Mouse (Mus musculus): Measurements from ENCODE around the gene Mepce. TPM values are rescaled to one million over a fixed set of nuclear protein-coding genes. Genes with fewer than 3 reads are reported as not detected.

Mepce gene
- polyA plus RNA-seq, 1 experiment from 2014 or later, result 11.2 TPM

- no peak overlapping the region for H3K4me3 ChIP-seq (ENCODE audit: low read length)
- ATAC-seq (ENCODE audit: low FRiP score, low TSS enrichment), result no peak
- H3K27me3 ChIP-seq (ENCODE audit: insufficient read depth, low read length), result no peaks in the 10 kb centered on the region
- H3K4me2 ChIP-seq (replicated peaks; ENCODE audit: low read depth, low read length), result no peak overlapping the region
- no peaks in the 10 kb centered on the region for H3K36me3 ChIP-seq (ENCODE audit: insufficient read depth, low read length)
- H3K9ac ChIP-seq (replicated peaks; ENCODE audit: low read length), result no peak overlapping the region
- H3K4me1 ChIP-seq (ENCODE audit: insufficient read depth, low read length), result 0 out of 2 replicates have a peak, but pooled peaks cover 4% of the 10 kb centered on the region
- no peaks in the 10 kb centered on the region for H3K9me3 ChIP-seq (ENCODE audit: low read length)
- H3K27ac ChIP-seq (ENCODE audit: low read length), result no peak overlapping the region
Measured at GRCm38 (mm10) chr5:137791553-137791952, 4.1 kb upstream of the Mepce start.

- no peak overlapping the region for H3K9ac ChIP-seq (replicated peaks; ENCODE audit: low read length)
- 93% methylated on average over 2 of the region's 2 CpGs for WGBS
- H3K9me3 ChIP-seq (ENCODE audit: low read length), result no peaks in the 10 kb centered on the region
- H3K4me1 ChIP-seq (ENCODE audit: insufficient read depth, low read length), result peaks cover 16% of the 10 kb centered on the region
- no peak overlapping the region for H3K27ac ChIP-seq (ENCODE audit: low read length)
- no peak overlapping the region for H3K4me3 ChIP-seq (ENCODE audit: low read length)
- peaks cover 8% of the 10 kb centered on the region for H3K36me3 ChIP-seq (ENCODE audit: insufficient read depth, low read length)
- H3K27me3 ChIP-seq (ENCODE audit: insufficient read depth, low read length), result no peaks in the 10 kb centered on the region
- H3K4me2 ChIP-seq (replicated peaks; ENCODE audit: low read depth, low read length), result no peak overlapping the region
- ATAC-seq (ENCODE audit: low FRiP score, low TSS enrichment), result no peak
Measured at GRCm38 (mm10) chr5:137788946-137789531, 1.6 kb upstream of the Mepce start.

- 69% methylated on average over 24 of the region's 24 CpGs for WGBS
- Histone ChIP-seq H3K4me1 (ENCODE audit: insufficient read depth, low read length) (peaks cover 25% of the 10 kb centered on the region), H3K27me3 (ENCODE audit: insufficient read depth, low read length) (no peaks in the 10 kb centered on the region), H3K9me3 (ENCODE audit: low read length) (no peaks in the 10 kb centered on the region), H3K36me3 (ENCODE audit: insufficient read depth, low read length) (peaks cover 13% of the 10 kb centered on the region), H3K27ac (ENCODE audit: low read length) (no peak overlapping the region), H3K4me2 (replicated peaks; ENCODE audit: low read depth, low read length) (peak overlapping the region; percentile 66), H3K4me3 (ENCODE audit: low read length) (peak overlapping the region; percentile 59), H3K9ac (replicated peaks; ENCODE audit: low read length) (peak overlapping the region; percentile 33; the same call in 1 of the 2 replicates)
- ATAC-seq (ENCODE audit: low FRiP score, low TSS enrichment), result no peak
Measured at GRCm38 (mm10) chr5:137788171-137788570, 716 bp upstream of the Mepce start.

DNA sequence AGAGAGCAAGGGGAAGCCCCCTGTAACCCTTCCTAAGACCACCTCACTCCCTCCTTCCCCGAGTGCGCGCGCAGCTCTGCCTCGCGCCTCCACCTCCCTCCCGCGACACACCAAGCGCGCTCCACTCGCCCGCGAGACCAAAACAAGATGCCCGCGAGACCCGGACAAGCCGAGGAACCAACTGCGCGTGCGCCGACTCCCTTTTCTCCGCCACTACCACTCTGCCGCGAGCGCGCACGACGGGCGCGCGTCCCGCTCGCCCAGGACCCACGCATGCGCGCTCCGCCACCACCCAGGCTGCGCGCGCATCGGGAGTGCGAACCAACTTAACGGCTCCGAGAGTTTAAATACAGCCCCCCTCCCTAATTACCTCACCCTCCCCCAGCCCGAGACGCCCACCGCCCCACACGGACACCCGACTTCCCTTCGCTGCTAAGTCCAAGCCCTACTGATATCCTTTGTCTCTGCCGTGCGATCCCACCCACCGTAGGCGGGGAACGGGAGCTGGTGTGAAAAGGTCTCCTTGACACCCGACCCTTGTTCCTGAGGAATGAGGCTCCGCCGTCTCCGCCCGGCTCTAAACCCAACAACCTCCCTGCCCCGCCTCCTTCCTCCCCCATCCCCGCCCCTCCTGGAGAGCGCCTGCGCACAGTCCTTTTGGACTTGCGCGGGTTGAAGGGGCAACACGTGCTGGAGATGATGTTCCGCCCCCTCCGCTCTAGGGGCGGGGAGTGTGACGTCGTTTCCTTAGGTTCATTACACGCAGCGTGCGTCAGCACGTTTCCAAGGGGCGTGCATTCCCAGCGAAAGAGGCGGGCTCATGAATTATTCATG, 1.1 kb downstream of the Mepce start:
- Histone ChIP-seq H3K4me2 (replicated peaks; ENCODE audit: low read depth, low read length) (peak overlapping the region; percentile 66), H3K4me3 (ENCODE audit: low read length) (peak overlapping the region; percentile 90), H3K9me3 (ENCODE audit: low read length) (no peaks in the 10 kb centered on the region), H3K9ac (replicated peaks; ENCODE audit: low read length) (peak overlapping the region; percentile 98), H3K36me3 (ENCODE audit: insufficient read depth, low read length) (peaks cover 31% of the 10 kb centered on the region), H3K27ac (ENCODE audit: low read length) (peak overlapping the region; percentile 99), H3K27me3 (ENCODE audit: insufficient read depth, low read length) (no peaks in the 10 kb centered on the region), H3K4me1 (ENCODE audit: insufficient read depth, low read length) (peaks cover 31% of the 10 kb centered on the region)
- under 1% methylated on average over 79 of the region's 79 CpGs for WGBS
- ATAC-seq (ENCODE audit: low FRiP score, low TSS enrichment), result peak; percentile 93

DNA sequence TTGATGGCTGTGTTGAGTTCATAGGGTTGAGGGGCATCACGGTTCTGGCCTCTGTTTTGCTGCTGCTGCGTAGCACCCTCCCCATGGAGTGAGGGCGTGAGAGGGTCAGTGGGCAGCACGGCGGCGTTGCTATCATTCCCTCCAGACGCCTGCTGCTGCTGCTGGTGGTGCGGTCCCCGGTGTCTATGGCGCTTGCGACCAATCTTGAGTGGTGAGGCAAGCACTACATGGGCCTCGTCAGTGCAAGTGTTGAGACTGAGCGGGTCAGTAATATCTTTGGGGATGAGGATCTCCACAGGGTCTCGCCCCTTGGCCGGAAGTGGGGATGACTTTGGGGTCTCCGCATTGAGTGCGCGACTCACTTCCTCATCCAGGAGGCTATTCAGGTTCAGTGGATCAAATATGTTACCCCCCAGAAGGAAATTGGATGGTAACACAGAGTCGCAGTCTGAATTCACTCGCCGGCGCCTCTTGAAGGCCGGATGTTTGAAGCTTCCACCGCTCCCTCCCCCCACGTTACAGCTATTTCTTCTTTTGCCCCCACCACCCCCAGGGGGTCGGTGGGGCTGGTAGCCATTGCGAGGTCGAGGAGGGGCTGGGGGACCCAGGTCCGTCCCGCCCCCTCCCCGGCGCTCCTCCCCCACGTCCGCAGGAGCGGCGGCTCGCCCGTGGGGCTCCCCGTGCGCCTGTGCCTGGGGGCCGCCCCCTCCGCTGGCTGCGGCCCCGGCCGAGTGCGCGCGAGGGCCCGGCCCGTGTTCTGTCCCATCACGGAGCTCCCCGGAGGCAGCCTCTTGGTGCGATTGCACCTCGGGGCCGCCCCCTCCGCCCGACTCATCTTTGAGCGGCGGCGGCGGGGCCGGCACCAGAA, 2.1 kb downstream of the Mepce start:
- Histone ChIP-seq H3K9ac (replicated peaks; ENCODE audit: low read length) (peak overlapping the region; percentile 98), H3K4me3 (ENCODE audit: low read length) (peak overlapping the region; percentile 90), H3K36me3 (ENCODE audit: insufficient read depth, low read length) (peaks cover 39% of the 10 kb centered on the region), H3K9me3 (ENCODE audit: low read length) (no peaks in the 10 kb centered on the region), H3K27ac (ENCODE audit: low read length) (peak overlapping the region; percentile 99), H3K4me2 (replicated peaks; ENCODE audit: low read depth, low read length) (peak overlapping the region; percentile 66), H3K27me3 (ENCODE audit: insufficient read depth, low read length) (no peaks in the 10 kb centered on the region), H3K4me1 (ENCODE audit: insufficient read depth, low read length) (peaks cover 31% of the 10 kb centered on the region)
- ATAC-seq (ENCODE audit: low FRiP score, low TSS enrichment), result peak; percentile 8
- WGBS, result 1% methylated on average over 51 of the region's 62 CpGs

DNA sequence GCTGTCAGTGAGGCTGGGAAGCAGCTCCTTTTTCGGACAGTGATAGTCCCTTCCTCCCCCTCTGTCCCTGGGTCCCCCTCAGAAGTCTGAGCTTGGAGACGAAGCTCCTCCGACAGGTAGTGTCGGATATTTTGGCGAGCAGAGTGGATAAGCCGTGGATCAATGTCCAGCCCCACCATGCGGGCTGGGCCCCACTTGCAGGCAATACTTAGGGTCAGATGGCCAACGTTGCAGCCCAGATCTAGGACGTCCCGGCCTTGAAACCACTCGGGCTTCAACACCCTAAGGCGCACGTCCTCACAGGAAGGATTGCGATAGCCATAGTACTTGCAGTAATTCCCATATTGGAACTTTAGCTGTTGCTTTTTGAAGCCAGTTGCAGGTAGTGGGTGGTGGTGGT, 2.9 kb downstream of the Mepce start:
- peak overlapping the region; percentile 98 for H3K9ac ChIP-seq (replicated peaks; ENCODE audit: low read length)
- WGBS, result 64% methylated on average over 14 of the region's 14 CpGs
- no peak for ATAC-seq (ENCODE audit: low FRiP score, low TSS enrichment)
- peaks cover 39% of the 10 kb centered on the region for H3K4me1 ChIP-seq (ENCODE audit: insufficient read depth, low read length)
- H3K9me3 ChIP-seq (ENCODE audit: low read length), result no peaks in the 10 kb centered on the region
- peak overlapping the region; percentile 90 for H3K4me3 ChIP-seq (ENCODE audit: low read length)
- peaks cover 44% of the 10 kb centered on the region for H3K36me3 ChIP-seq (ENCODE audit: insufficient read depth, low read length)
- peak overlapping the region; percentile 66 for H3K4me2 ChIP-seq (replicated peaks; ENCODE audit: low read depth, low read length)
- no peak overlapping the region for H3K27ac ChIP-seq (ENCODE audit: low read length)
- no peaks in the 10 kb centered on the region for H3K27me3 ChIP-seq (ENCODE audit: insufficient read depth, low read length)

GRCm38 (mm10) chr5:137783901-137784540, 3.4 kb downstream of the Mepce start:
- no peaks in the 10 kb centered on the region for H3K9me3 ChIP-seq (ENCODE audit: low read length)
- peak overlapping the region; percentile 98 for H3K9ac ChIP-seq (replicated peaks; ENCODE audit: low read length)
- no peak overlapping the region for H3K27ac ChIP-seq (ENCODE audit: low read length)
- no peak for ATAC-seq (ENCODE audit: low FRiP score, low TSS enrichment)
- H3K27me3 ChIP-seq (ENCODE audit: insufficient read depth, low read length), result no peaks in the 10 kb centered on the region
- H3K36me3 ChIP-seq (ENCODE audit: insufficient read depth, low read length), result peaks cover 44% of the 10 kb centered on the region
- 58% methylated on average over 9 of the region's 9 CpGs for WGBS
- peaks cover 39% of the 10 kb centered on the region for H3K4me1 ChIP-seq (ENCODE audit: insufficient read depth, low read length)
- H3K4me3 ChIP-seq (ENCODE audit: low read length), result peak overlapping the region; percentile 90
- H3K4me2 ChIP-seq (replicated peaks; ENCODE audit: low read depth, low read length), result peak overlapping the region; percentile 66

DNA sequence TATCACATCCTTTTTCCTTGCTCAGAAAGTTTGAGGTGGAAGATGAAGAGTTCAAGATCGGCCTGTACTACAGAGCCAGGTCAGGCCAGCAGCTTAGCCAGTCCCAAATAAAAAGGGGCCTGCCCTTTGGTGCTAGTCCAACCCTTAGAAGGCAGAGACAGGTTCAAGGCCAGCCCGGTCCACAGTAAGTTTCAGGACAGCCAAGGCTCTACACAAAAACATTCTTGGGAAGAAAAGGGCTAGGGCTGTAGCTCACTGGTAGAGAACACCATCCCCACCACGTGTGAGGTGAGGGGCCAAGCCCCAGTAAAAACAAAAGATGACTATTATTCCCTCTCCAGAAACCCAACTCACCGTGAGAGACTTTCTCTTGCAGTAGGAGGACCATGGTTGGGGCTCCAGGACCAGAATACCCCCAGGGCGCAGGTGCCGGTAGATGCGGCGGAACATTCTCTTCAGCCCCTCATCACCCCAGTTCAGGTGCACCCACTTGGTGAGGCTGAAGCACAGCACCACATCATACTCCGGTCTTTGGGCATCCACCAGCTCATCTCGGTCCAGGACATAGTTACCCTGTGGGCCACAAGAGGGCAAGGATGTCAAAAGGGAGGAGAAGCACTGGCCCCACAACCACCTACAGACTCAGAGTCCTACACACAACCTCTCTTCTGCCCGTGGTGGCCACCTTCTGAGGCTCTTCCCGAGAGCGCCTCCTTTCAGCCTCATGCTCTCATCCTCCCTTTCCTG, 4.5 kb downstream of the Mepce start:
- peak overlapping the region; percentile 66 for H3K4me2 ChIP-seq (replicated peaks; ENCODE audit: low read depth, low read length)
- ATAC-seq (ENCODE audit: low FRiP score, low TSS enrichment), result no peak
- peak overlapping the region; percentile 90 for H3K4me3 ChIP-seq (ENCODE audit: low read length)
- H3K27ac ChIP-seq (ENCODE audit: low read length), result no peak overlapping the region
- WGBS, result 69% methylated on average over 13 of the region's 13 CpGs
- H3K4me1 ChIP-seq (ENCODE audit: insufficient read depth, low read length), result peaks cover 37% of the 10 kb centered on the region
- no peaks in the 10 kb centered on the region for H3K9me3 ChIP-seq (ENCODE audit: low read length)
- no peaks in the 10 kb centered on the region for H3K27me3 ChIP-seq (ENCODE audit: insufficient read depth, low read length)
- H3K9ac ChIP-seq (replicated peaks; ENCODE audit: low read length), result peak overlapping the region; percentile 98
- peaks cover 44% of the 10 kb centered on the region for H3K36me3 ChIP-seq (ENCODE audit: insufficient read depth, low read length)

GRCm38 (mm10) chr5:137781661-137782060, 5.8 kb downstream of the Mepce start:
- peaks cover 44% of the 10 kb centered on the region for H3K36me3 ChIP-seq (ENCODE audit: insufficient read depth, low read length)
- H3K4me1 ChIP-seq (ENCODE audit: insufficient read depth, low read length), result peaks cover 36% of the 10 kb centered on the region
- H3K4me3 ChIP-seq (ENCODE audit: low read length), result no peak overlapping the region
- WGBS, result 91% methylated on average over 7 of the region's 7 CpGs
- H3K4me2 ChIP-seq (replicated peaks; ENCODE audit: low read depth, low read length), result no peak overlapping the region
- no peak overlapping the region for H3K9ac ChIP-seq (replicated peaks; ENCODE audit: low read length)
- no peak overlapping the region for H3K27ac ChIP-seq (ENCODE audit: low read length)
- ATAC-seq (ENCODE audit: low FRiP score, low TSS enrichment), result no peak
- no peaks in the 10 kb centered on the region for H3K9me3 ChIP-seq (ENCODE audit: low read length)
- H3K27me3 ChIP-seq (ENCODE audit: insufficient read depth, low read length), result no peaks in the 10 kb centered on the region
